Mouse (Mus musculus): ENCODE measurements around the gene 4933400A11Rik.

GRCm38 (mm10) chrX:169800238-169800637 is 20.8 kb upstream of the 4933400A11Rik start:
- TF ChIP-seq CTCF (IDR thresholded peaks at IDR 0.05; ENCODE audit: control insufficient read depth, insufficient read depth, low read length) (no peak), POLR2A (IDR thresholded peaks at IDR 0.05; ENCODE audit: borderline replicate concordance, control insufficient read depth, low read depth, low read length) (no peak)
